ENCODE assay signal across 18 mouse cellular contexts in the genomic region with DNA sequence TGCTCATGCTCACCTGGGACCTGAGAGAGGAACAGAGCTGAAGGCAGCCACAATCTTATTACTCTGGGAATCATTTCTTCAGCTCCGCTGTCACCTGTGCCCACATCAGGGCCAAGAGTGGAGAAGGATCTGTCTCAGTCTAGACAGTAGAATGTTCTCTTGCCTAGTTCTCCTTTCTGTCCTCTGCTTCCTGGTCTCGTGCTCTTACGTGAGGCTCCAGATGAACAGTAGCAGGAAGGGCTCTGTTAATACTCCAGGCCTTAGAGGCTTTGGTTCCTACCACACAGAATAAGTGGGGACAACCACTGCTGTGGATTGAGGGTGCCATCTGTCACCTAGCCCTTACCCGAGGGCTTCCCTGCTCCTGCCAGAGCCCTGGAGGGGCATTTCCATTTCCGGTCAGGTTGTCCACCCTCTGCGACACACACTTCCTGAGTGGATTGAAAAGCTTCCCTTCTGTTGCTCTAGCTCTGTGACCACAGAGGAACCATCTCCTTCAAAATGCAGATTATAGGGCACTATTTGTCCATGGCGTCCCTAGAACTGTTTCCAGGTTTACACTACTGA. TPM values are rescaled to one million over a fixed set of nuclear protein-coding genes. Genes with fewer than 3 reads are reported as not detected.
DNase-seq lines count a peak whose midpoint lies in the region; ATAC-seq and TF ChIP-seq lines count a peak whose summit lies in the region.
"Had no signal": no experiment of that assay in that cellular context is flagged by ENCODE, and none has a peak within 500 bp of the region (broad histone marks: within the 10 kb centered on the region; RNA-seq: fewer than 3 reads in every experiment).

Gene Cd300c2, minus strand, starts transcription at position 407 of the 567 bp plus-strand sequence.

- H3K36me3 ChIP-seq in spleen, adult 2 months (ENCODE audit: control insufficient read depth, insufficient read depth, low read length): no peaks in the 10 kb centered on the region
- no peaks in the 10 kb centered on the region for H3K36me3 ChIP-seq in forebrain, embryonic 16.5 days (ENCODE audit: control insufficient read depth, insufficient read depth)
- H3K36me3 ChIP-seq in midbrain, embryonic 10.5 days: no peaks in the 10 kb centered on the region
- H3K36me3 ChIP-seq: forebrain, embryonic 15.5 days; heart, embryonic 15.5 days; hindbrain, embryonic 13.5 days; midbrain, embryonic 15.5 days had no signal

- TF ChIP-seq POLR2A in spleen, adult 2 months (IDR thresholded peaks at IDR 0.05; ENCODE audit: low read depth, low read length): no peak

- no peaks in the 10 kb centered on the region; the same call in 1 of the 2 replicates for H3K4me1 ChIP-seq in spleen, adult 2 months (ENCODE audit: control insufficient read depth, insufficient read depth, insufficient read length)
- no peaks in the 10 kb centered on the region for H3K4me1 ChIP-seq in forebrain, embryonic 16.5 days (replicated peaks; ENCODE audit: control insufficient read depth, insufficient read depth, low read length)
- no peaks in the 10 kb centered on the region for H3K4me1 ChIP-seq in midbrain, embryonic 10.5 days
- H3K4me1 ChIP-seq: forebrain, embryonic 15.5 days; heart, embryonic 15.5 days; hindbrain, embryonic 13.5 days; midbrain, embryonic 15.5 days had no signal

- 40% methylated on average over 7 of the region's 7 CpGs for WGBS in spleen, adult 2 months
- 80% methylated on average over 7 of the region's 7 CpGs for WGBS in forebrain, embryonic 16.5 days
- 83% methylated on average over 7 of the region's 7 CpGs for WGBS in midbrain, embryonic 10.5 days

- no peak within 1 kb of the TSS for H3K4me2 ChIP-seq in forebrain, embryonic 16.5 days (ENCODE audit: low read length)
- H3K4me2 ChIP-seq: forebrain, embryonic 15.5 days; heart, embryonic 15.5 days; hindbrain, embryonic 13.5 days; lung, embryonic 14.5 days; midbrain, embryonic 15.5 days had no signal

- H3K27me3 ChIP-seq in spleen, adult 2 months (ENCODE audit: control insufficient read depth, insufficient read depth, low read length): no peaks in the 10 kb centered on the region
- no peaks in the 10 kb centered on the region for H3K27me3 ChIP-seq in forebrain, embryonic 16.5 days (replicated peaks; ENCODE audit: control insufficient read depth, insufficient read depth, low read length)
- H3K27me3 ChIP-seq in midbrain, embryonic 10.5 days (ENCODE audit: low read depth, poor library complexity, severe bottlenecking): no peaks in the 10 kb centered on the region
- H3K27me3 ChIP-seq: forebrain, embryonic 15.5 days; midbrain, embryonic 15.5 days had no signal

- no peak for TF ChIP-seq CTCF in spleen, adult 2 months (IDR thresholded peaks at IDR 0.05; ENCODE audit: extremely low read depth, insufficient read depth, insufficient read length, insufficient replicate concordance)

- no peak within 1 kb of the TSS for H3K9ac ChIP-seq in forebrain, embryonic 16.5 days (replicated peaks; ENCODE audit: low read depth, low read length)
- H3K9ac ChIP-seq: forebrain, embryonic 15.5 days; heart, embryonic 15.5 days; hindbrain, embryonic 13.5 days; lung, embryonic 14.5 days; midbrain, embryonic 15.5 days had no signal

- no peaks in the 10 kb centered on the region for H3K9me3 ChIP-seq in forebrain, embryonic 16.5 days (ENCODE audit: control insufficient read depth, low read length)
- H3K9me3 ChIP-seq in midbrain, embryonic 10.5 days (replicated peaks): no peaks in the 10 kb centered on the region
- H3K9me3 ChIP-seq: forebrain, embryonic 15.5 days; heart, embryonic 15.5 days; hindbrain, embryonic 13.5 days; midbrain, embryonic 15.5 days had no signal

- peak within 1 kb of the TSS; percentile 5; the same call in 1 of the 2 replicates for H3K4me3 ChIP-seq in spleen, adult 2 months (ENCODE audit: extremely low read depth, insufficient read depth, insufficient read length)
- no peak within 1 kb of the TSS for H3K4me3 ChIP-seq in forebrain, embryonic 16.5 days (replicated peaks; ENCODE audit: low read length)
- no peak within 1 kb of the TSS for H3K4me3 ChIP-seq in midbrain, embryonic 10.5 days
- H3K4me3 ChIP-seq: forebrain, embryonic 15.5 days; gastrocnemius, adult 2 months; heart, embryonic 15.5 days; hindbrain, embryonic 13.5 days; midbrain, embryonic 15.5 days had no signal

- peak within 1 kb of the TSS; percentile 67 for H3K27ac ChIP-seq in spleen, adult 2 months (ENCODE audit: insufficient read depth, low read length)
- H3K27ac ChIP-seq in forebrain, embryonic 16.5 days (ENCODE audit: low read length): no peak within 1 kb of the TSS
- no peak within 1 kb of the TSS for H3K27ac ChIP-seq in midbrain, embryonic 10.5 days (replicated peaks)
- H3K27ac ChIP-seq: forebrain, embryonic 15.5 days; gastrocnemius, adult 2 months; heart, embryonic 15.5 days; hindbrain, embryonic 13.5 days; midbrain, embryonic 15.5 days had no signal

- ATAC-seq in hematopoietic stem cell, adult 5-6 weeks (replicated peaks in 1 of 2; ENCODE audit: insufficient read depth in 1 of 2, low FRiP score in 2 of 2, low TSS enrichment in 1 of 2, low read depth in 1 of 2, poor library complexity in 2 of 2, severe bottlenecking in 2 of 2): peak; percentile 42 to 44
- ATAC-seq in forebrain, embryonic 16.5 days: no peak
- ATAC-seq: forebrain, embryonic 15.5 days; intestine, postnatal 0 days; midbrain, embryonic 15.5 days had no signal

- peak; percentile 90 for DNase-seq in heart, adult 11 months
- DNase-seq in heart, adult 8-10 months (ENCODE audit: low spot score): no peak
- DNase-seq in spleen, adult 2 months (ENCODE audit: low read depth in 1 of 2, low spot score in 2 of 2): no peak
- DNase-seq in spleen, adult 18-20 months: no peak
- no peak for DNase-seq in adrenal gland, postnatal 14 days
- DNase-seq in midbrain, embryonic 10.5 days (ENCODE audit: low spot score): no peak
- DNase-seq: gastrocnemius, adult 2 months; kidney, postnatal 10 days; lung, embryonic 14.5 days; retina, postnatal 1 day had no signal

RNA-seq across cellular contexts. Expression of gene Cd300c2, which starts in this region (rescaled TPM):
- total RNA-seq in heart, adult 8-10 months (2022): 1 to 10 TPM; 1.1 to 1.6 (median 1.3) TPM
- 26.0 and 32.8 TPM in 2 replicates for polyA plus RNA-seq in spleen, adult 2 months (2012; rRNA removed)
- total RNA-seq in hematopoietic stem cell, adult 5-6 weeks (2017): 3.1 and 4.4 TPM in 2 replicates
- 0.93 and 3.7 TPM in 2 replicates for total RNA-seq in adrenal gland, postnatal 14 days (2021)
- 0.61 and 1.4 TPM in 2 replicates for polyA plus RNA-seq in forebrain, embryonic 16.5 days (2015; fragmentation: Nextera tagmentation; extraction: Ambion mirVana)
- polyA plus RNA-seq in midbrain, embryonic 10.5 days (2016; fragmentation: Nextera tagmentation; extraction: Ambion mirVana): 0.56 and 0.71 TPM in 2 replicates
- total RNA-seq: MEL had no signal

Comparison
In these comparisons a context has a peak if more than half of its experiments do, and no peak if none do; other contexts are left out.
1. RNA of gene Cd300c2 (polyA plus RNA-seq): 26.0 to 32.8 TPM in spleen, adult 2 months; 0.61 to 1.4 TPM in forebrain, embryonic 16.5 days and 0.56 to 0.71 TPM in midbrain, embryonic 10.5 days; every median in the first group is over 10 times any median in the second.